In genomic region chr11:50565466-50566211, GRCm38 (mm10) we compare ENCODE assay signal across 10 mouse cellular contexts. TPM values are rescaled to one million over a fixed set of nuclear protein-coding genes. Genes with fewer than 3 reads are reported as not detected.
DNase-seq lines count a peak whose midpoint lies in the region; ATAC-seq and TF ChIP-seq lines count a peak whose summit lies in the region.
"Had no signal": no experiment of that assay in that cellular context is flagged by ENCODE, and none has a peak within 500 bp of the region (broad histone marks: within the 10 kb centered on the region; RNA-seq: fewer than 3 reads in every experiment).

No protein-coding gene starts in this region.

- H3K27me3 ChIP-seq in kidney, embryonic 16.5 days (ENCODE audit: insufficient read depth, low read length): no peaks in the 10 kb centered on the region
- no peaks in the 10 kb centered on the region for H3K27me3 ChIP-seq in kidney, adult 2 months (replicated peaks; ENCODE audit: control insufficient read depth, insufficient read depth, low read length)
- H3K27me3 ChIP-seq in liver, embryonic 15.5 days: no peaks in the 10 kb centered on the region
- H3K27me3 ChIP-seq: midbrain, embryonic 13.5 days had no signal

- 72% methylated on average over 20 of the region's 20 CpGs for WGBS in kidney, embryonic 16.5 days
- 63% methylated on average over 20 of the region's 20 CpGs for whole genome bisulfite sequencing in kidney, adult 2 months
- WGBS in liver, embryonic 15.5 days (ENCODE audit: insufficient replicate concordance): 13% methylated on average over 20 of the region's 20 CpGs

- H3K4me1 ChIP-seq in kidney, embryonic 16.5 days (ENCODE audit: insufficient read depth, low read length): no peaks in the 10 kb centered on the region
- no peaks in the 10 kb centered on the region for H3K4me1 ChIP-seq in kidney, adult 2 months (ENCODE audit: control insufficient read depth, insufficient read depth, low read length)
- peaks cover 4% of the 10 kb centered on the region; the same call in 1 of the 2 replicates for H3K4me1 ChIP-seq in liver, embryonic 15.5 days (replicated peaks)
- H3K4me1 ChIP-seq: midbrain, embryonic 13.5 days had no signal

- no peak overlapping the region for H3K4me3 ChIP-seq in kidney, embryonic 16.5 days (ENCODE audit: low read length)
- no peak overlapping the region for H3K4me3 ChIP-seq in kidney, adult 2 months (ENCODE audit: insufficient read depth, low read depth, low read length)
- H3K4me3 ChIP-seq in liver, embryonic 15.5 days (replicated peaks): no peak overlapping the region
- H3K4me3 ChIP-seq: midbrain, embryonic 13.5 days had no signal

- peak; percentile 39; the same call in 1 of the 2 replicates for ATAC-seq in kidney, embryonic 16.5 days (ENCODE audit: low FRiP score, low TSS enrichment)
- peak; percentile 31 for ATAC-seq in liver, embryonic 15.5 days (ENCODE audit: insufficient read depth)
- ATAC-seq: hindbrain, embryonic 16.5 days; midbrain, embryonic 13.5 days had no signal

- no peak for TF ChIP-seq CTCF in kidney, adult 2 months (conservative IDR thresholded peaks at IDR 0.05; ENCODE audit: insufficient read depth, insufficient read length, low read depth, low read length)

- H3K4me2 ChIP-seq in kidney, embryonic 16.5 days (replicated peaks; ENCODE audit: low read depth, low read length): no peak overlapping the region
- peak overlapping the region; percentile 44 for H3K4me2 ChIP-seq in liver, embryonic 15.5 days
- H3K4me2 ChIP-seq: midbrain, embryonic 13.5 days had no signal

- H3K36me3 ChIP-seq in kidney, embryonic 16.5 days (ENCODE audit: insufficient read depth, low read length): no peaks in the 10 kb centered on the region
- no peaks in the 10 kb centered on the region for H3K36me3 ChIP-seq in kidney, adult 2 months (ENCODE audit: control insufficient read depth, insufficient read depth, low read length)
- H3K36me3 ChIP-seq in liver, embryonic 15.5 days (replicated peaks): no peaks in the 10 kb centered on the region
- H3K36me3 ChIP-seq: midbrain, embryonic 13.5 days had no signal

- no peak overlapping the region for H3K27ac ChIP-seq in kidney, embryonic 16.5 days (ENCODE audit: low read length)
- no peak overlapping the region for H3K27ac ChIP-seq in kidney, adult 2 months (ENCODE audit: insufficient read depth, low read depth, low read length)
- no peak overlapping the region for H3K27ac ChIP-seq in liver, embryonic 15.5 days (replicated peaks)
- H3K27ac ChIP-seq: midbrain, embryonic 13.5 days had no signal

- no peak for TF ChIP-seq POLR2A in kidney, adult 2 months (IDR thresholded peaks at IDR 0.05; ENCODE audit: low read depth, low read length)

- no peak for DNase-seq in kidney, adult 2 months
- DNase-seq in c-Kit-positive CD71-negative TER-119-negative erythroid progenitor cells, embryonic 14.5 days (ENCODE audit: low read depth): peak; percentile 44
- peak; percentile 66 to 72 for DNase-seq in thymus, postnatal 10 days (ENCODE audit: low spot score in 2 of 2)
- no peak for DNase-seq in cerebellum, adult 8-10 months
- DNase-seq in adrenal gland, adult 8-10 months: no peak
- DNase-seq in adrenal gland, adult 2 months: no peak

- H3K9ac ChIP-seq in kidney, embryonic 16.5 days (replicated peaks; ENCODE audit: low read length): no peak overlapping the region
- no peak overlapping the region for H3K9ac ChIP-seq in liver, embryonic 15.5 days
- H3K9ac ChIP-seq: midbrain, embryonic 13.5 days had no signal

- H3K9me3 ChIP-seq in kidney, embryonic 16.5 days (ENCODE audit: low read length): no peaks in the 10 kb centered on the region
- H3K9me3 ChIP-seq in liver, embryonic 15.5 days (replicated peaks): no peaks in the 10 kb centered on the region
- H3K9me3 ChIP-seq: midbrain, embryonic 13.5 days had no signal

RNA-seq across cellular contexts. Expression of gene Adamts2, which starts 36.2 kb away (rescaled TPM):
- 4.7 and 5.7 TPM in 2 replicates for polyA plus RNA-seq in kidney, embryonic 16.5 days (2015; fragmentation: Nextera tagmentation; extraction: Ambion mirVana)
- polyA plus RNA-seq in kidney, adult 2 months (2012; rRNA removed): 4.5 and 7.0 TPM in 2 replicates
- 1.4 and 1.9 TPM in 2 replicates for polyA plus RNA-seq in liver, embryonic 15.5 days (2015; fragmentation: Nextera tagmentation; extraction: Ambion mirVana)
- 1 to 10 TPM; 4.2 to 9.7 (median 5.4) TPM for total RNA-seq in adrenal gland, adult 8-10 months (2022)
- 1 to 10 TPM; 4.4 to 9.1 TPM for total RNA-seq in adrenal gland, adult 2 months (2021)
- polyA plus RNA-seq in adrenal gland, adult 2 months (2012; rRNA removed): 10.0 and 10.8 TPM in 2 replicates

Comparison
In these comparisons a context has a peak if more than half of its experiments do, and no peak if none do; other contexts are left out.
1. DNase-seq: peak in c-Kit-positive CD71-negative TER-119-negative erythroid progenitor cells, embryonic 14.5 days (single experiment) and thymus, postnatal 10 days (2 of 2); none in kidney, adult 2 months (single experiment), cerebellum, adult 8-10 months (single experiment), adrenal gland, adult 8-10 months (single experiment) and adrenal gland, adult 2 months (single experiment).